25 mouse cellular contexts compared by ENCODE assay signal in the genomic region with DNA sequence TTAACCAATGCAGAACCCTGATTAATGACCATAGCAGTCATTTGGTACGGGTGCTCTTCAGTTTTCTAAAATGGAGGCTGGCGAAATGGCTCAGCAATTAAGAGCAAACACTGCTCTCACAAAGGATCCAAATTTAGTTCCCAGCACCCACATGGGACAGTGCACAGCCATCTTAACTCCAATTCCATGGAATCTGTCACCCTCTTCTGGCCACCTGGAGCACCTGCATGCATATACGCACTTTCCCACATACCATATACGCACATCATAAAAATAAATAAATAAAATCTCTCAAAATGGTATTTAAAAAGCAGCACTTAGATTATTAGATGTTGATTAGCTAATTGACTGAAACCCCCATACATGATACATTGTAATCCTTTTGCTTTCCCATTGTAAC. TPM values are rescaled to one million over a fixed set of nuclear protein-coding genes. Genes with fewer than 3 reads are reported as not detected.
A peak's percentile ranks its signal among the peaks of the same experiment; 100 is the strongest.
DNase-seq lines count a peak whose midpoint lies in the region; ATAC-seq and TF ChIP-seq lines count a peak whose summit lies in the region.
"Had no signal": no experiment of that assay in that cellular context is flagged by ENCODE, and none has a peak within 500 bp of the region (broad histone marks: within the 10 kb centered on the region; RNA-seq: fewer than 3 reads in every experiment).

No protein-coding gene starts in this region.

- H3K9me3 ChIP-seq in liver, embryonic 14.5 days (ENCODE audit: control insufficient read depth, low read length) = no peaks in the 10 kb centered on the region
- no peaks in the 10 kb centered on the region for H3K9me3 ChIP-seq in ES-E14 (ENCODE audit: control insufficient read depth, insufficient read depth, low read depth, low read length)
- H3K9me3 ChIP-seq: embryonic facial prominence, embryonic 13.5 days; forebrain, embryonic 13.5 days; hindbrain, embryonic 15.5 days; midbrain, embryonic 12.5 days; neural tube, embryonic 12.5 days had no signal

- no peak for TF ChIP-seq POLR2A in heart, adult 2 months (IDR thresholded peaks at IDR 0.05; ENCODE audit: insufficient read depth, low read depth, low read length)
- TF ChIP-seq POLR2A in embryonic fibroblast, embryonic 13.5 days (IDR thresholded peaks at IDR 0.05; ENCODE audit: low read depth, low read length) = no peak

- peak; percentile 42 for TF ChIP-seq CTCF in heart, adult 2 months (IDR thresholded peaks at IDR 0.05)
- TF ChIP-seq CTCF in liver, embryonic 14.5 days (IDR thresholded peaks at IDR 0.05; ENCODE audit: low read depth) = peak; percentile 27
- TF ChIP-seq CTCF in embryonic fibroblast, embryonic 13.5 days (IDR thresholded peaks at IDR 0.05; ENCODE audit: borderline replicate concordance, insufficient read depth, low read length) = peak; percentile 5; the same call in 1 of the 2 replicates

- H3K79me2 ChIP-seq in heart, adult 2 months (replicated peaks; ENCODE audit: control insufficient read depth, insufficient read depth, low read length) = no peaks in the 10 kb centered on the region

- no peak for ATAC-seq in liver, embryonic 14.5 days (ENCODE audit: insufficient read depth)
- ATAC-seq: CD4-positive, CD25-positive, alpha-beta regulatory T cell, adult 4 months; forebrain, embryonic 13.5 days had no signal

- peaks cover 8% of the 10 kb centered on the region for H3K4me1 ChIP-seq in heart, adult 2 months (ENCODE audit: control insufficient read depth, insufficient read depth, low read length)
- no peaks in the 10 kb centered on the region for H3K4me1 ChIP-seq in liver, embryonic 14.5 days (replicated peaks; ENCODE audit: control insufficient read depth in 2 of 2, insufficient read depth in 2 of 2, low read length in 1 of 2)
- no peaks in the 10 kb centered on the region for H3K4me1 ChIP-seq in ES-E14 (ENCODE audit: control insufficient read depth in 2 of 2, insufficient read depth in 2 of 2, low read length in 2 of 2, poor library complexity in 1 of 2)
- peaks cover 5% of the 10 kb centered on the region for H3K4me1 ChIP-seq in embryonic fibroblast, embryonic 13.5 days (ENCODE audit: control insufficient read depth, insufficient read depth, low read length)
- H3K4me1 ChIP-seq: forebrain, embryonic 13.5 days; hindbrain, embryonic 15.5 days; limb, embryonic 13.5 days; midbrain, embryonic 12.5 days; neural tube, embryonic 12.5 days had no signal

- TF ChIP-seq EP300 in heart, adult 2 months (IDR thresholded peaks at IDR 0.05; ENCODE audit: insufficient read depth, low read depth, low read length) = no peak
- TF ChIP-seq EP300 in liver, embryonic 14.5 days (IDR thresholded peaks at IDR 0.05; ENCODE audit: low read depth) = no peak

- no peak for DNase-seq in heart, adult 2 months
- no peak for DNase-seq in heart, adult 11 months
- no peak for DNase-seq in liver, embryonic 14.5 days (ENCODE audit: low read depth in 3 of 3, low spot score in 3 of 3)
- DNase-seq in liver (no peak), ES-E14 (ENCODE audit: low read depth, low spot score) (no peak)
- DNase-seq in retina, postnatal 1 day = no peak
- no peak for DNase-seq in adrenal gland, adult 18-20 months (ENCODE audit: low spot score in 2 of 2)
- DNase-seq: adrenal gland, adult 8-10 months; cerebellum, adult 2 months; cerebellum, postnatal 36 days; embryo, embryonic 11 days; kidney, adult 18-20 months; layer of hippocampus, postnatal 36 days; lung, adult 2 months; thymus, postnatal 25 days had no signal

- no peak overlapping the region for H3K27ac ChIP-seq in heart, adult 2 months
- H3K27ac ChIP-seq in liver, embryonic 14.5 days = no peak overlapping the region
- no peak overlapping the region for H3K27ac ChIP-seq in ES-E14 (ENCODE audit: insufficient read depth, low read depth, low read length, poor library complexity, severe bottlenecking)
- H3K27ac ChIP-seq in embryonic fibroblast, embryonic 13.5 days (ENCODE audit: insufficient read depth, low read length) = no peak overlapping the region
- H3K27ac ChIP-seq: embryonic facial prominence, embryonic 13.5 days; forebrain, embryonic 13.5 days; hindbrain, embryonic 15.5 days; kidney, postnatal 0 days; limb, embryonic 13.5 days; midbrain, embryonic 12.5 days; neural tube, embryonic 12.5 days had no signal

- H3K4me2 ChIP-seq in liver, embryonic 14.5 days (ENCODE audit: low read depth) = no peak overlapping the region
- H3K4me2 ChIP-seq: embryonic facial prominence, embryonic 13.5 days; forebrain, embryonic 13.5 days; heart, embryonic 11.5 days; hindbrain, embryonic 15.5 days; limb, embryonic 13.5 days; midbrain, embryonic 12.5 days; neural tube, embryonic 12.5 days had no signal

- no peak overlapping the region for H3K9ac ChIP-seq in heart, adult 2 months (ENCODE audit: low read depth, low read length)
- H3K9ac ChIP-seq in liver, embryonic 14.5 days (replicated peaks) = no peak overlapping the region
- H3K9ac ChIP-seq in ES-E14 (ENCODE audit: insufficient read depth, low read depth, low read length, poor library complexity, severe bottlenecking) = no peak overlapping the region
- H3K9ac ChIP-seq: embryonic facial prominence, embryonic 13.5 days; forebrain, embryonic 13.5 days; hindbrain, embryonic 15.5 days; limb, embryonic 13.5 days; midbrain, embryonic 12.5 days; neural tube, embryonic 12.5 days had no signal

- no peaks in the 10 kb centered on the region for H3K27me3 ChIP-seq in heart, adult 2 months (ENCODE audit: control insufficient read depth, insufficient read depth, low read length)
- H3K27me3 ChIP-seq in liver, embryonic 14.5 days (ENCODE audit: control insufficient read depth, insufficient read depth, low read length) = no peaks in the 10 kb centered on the region
- H3K27me3 ChIP-seq: embryonic facial prominence, embryonic 13.5 days; forebrain, embryonic 13.5 days; hindbrain, embryonic 15.5 days; limb, embryonic 13.5 days; midbrain, embryonic 12.5 days; neural tube, embryonic 12.5 days had no signal

- no peak overlapping the region for H3K4me3 ChIP-seq in heart, adult 2 months
- no peak overlapping the region for H3K4me3 ChIP-seq in liver, embryonic 14.5 days (ENCODE audit: insufficient read depth in 1 of 2, low read depth in 2 of 2, low read length in 2 of 2)
- no peak overlapping the region for H3K4me3 ChIP-seq in ES-E14 (ENCODE audit: insufficient read depth in 1 of 2, low read depth in 1 of 2, low read length in 2 of 2, poor library complexity in 1 of 2, severe bottlenecking in 1 of 2)
- no peak overlapping the region for H3K4me3 ChIP-seq in embryonic fibroblast, embryonic 13.5 days (ENCODE audit: insufficient read depth, low read length)
- H3K4me3 ChIP-seq: embryonic facial prominence, embryonic 13.5 days; forebrain, embryonic 13.5 days; hindbrain, embryonic 15.5 days; limb, embryonic 13.5 days; midbrain, embryonic 12.5 days; neural tube, embryonic 12.5 days had no signal

- 99% methylated on average over 4 of the region's 4 CpGs for WGBS in heart, adult 2 months
- 76% methylated on average over 4 of the region's 4 CpGs for WGBS in liver, embryonic 14.5 days (ENCODE audit: insufficient replicate concordance)

- intact Hi-C loops in heart, adult 2 months (cut with DNase I) = no loop called here

- H3K36me3 ChIP-seq in heart, adult 2 months (ENCODE audit: control insufficient read depth, insufficient read depth, low read length) = peaks cover 2% of the 10 kb centered on the region; the same call in 1 of the 2 replicates
- H3K36me3 ChIP-seq in liver, embryonic 14.5 days (replicated peaks; ENCODE audit: control insufficient read depth, insufficient read depth, low read depth) = no peaks in the 10 kb centered on the region
- H3K36me3 ChIP-seq in ES-E14 (ENCODE audit: control insufficient read depth, insufficient read depth, low read length, poor library complexity, severe bottlenecking) = no peaks in the 10 kb centered on the region
- H3K36me3 ChIP-seq: embryonic facial prominence, embryonic 13.5 days; hindbrain, embryonic 15.5 days; limb, embryonic 13.5 days; midbrain, embryonic 12.5 days; neural tube, embryonic 12.5 days had no signal

- in situ Hi-C loops in ES-E14 (cut with MboI; ENCODE audit: low sequenced_read_pairs in 2 of 2, unreplicated experiment in 2 of 2) = no loop called here

TF ChIP-seq in ES-E14, 5 proteins besides CTCF, POLR2A, EP300 and RAD21:
- TF ChIP-seq ZC3H11A (IDR thresholded peaks at IDR 0.05; ENCODE audit: borderline replicate concordance, low read depth, low read length) = peak; percentile 36; the same call in 1 of the 2 replicates
- TF ChIP-seq CHD2 (IDR thresholded peaks at IDR 0.05; ENCODE audit: low read depth, low read length) = no peak
- TF ChIP-seq ZNF384 (IDR thresholded peaks at IDR 0.05; ENCODE audit: low read depth, low read length) = no peak
- no peak for TF ChIP-seq MAFK (IDR thresholded peaks at IDR 0.05; ENCODE audit: insufficient read depth, low read depth, low read length)

RNA-seq across cellular contexts. Expression of a gene that starts 22.2 kb away (rescaled TPM):
- 1 to 10 TPM; 3.6 to 6.1 TPM for total RNA-seq in heart, adult 2 months (2021)
- 9.0 and 11.4 TPM in 2 replicates for polyA plus RNA-seq in heart, adult 2 months (2012; rRNA removed)
- 1.2 and 1.3 TPM in 2 replicates for polyA plus RNA-seq in liver, embryonic 14.5 days (2012; rRNA removed)
- 0.87 and 1.5 TPM in 2 replicates for polyA plus RNA-seq in liver, embryonic 14.5 days (2014; fragmentation: Nextera tagmentation; extraction: Ambion mirVana)
- total RNA-seq in ES-E14 (2012; rRNA removed) = 0.40 TPM in 1 of 2 replicates, not detected in the other
- polyA plus RNA-seq in embryonic fibroblast, embryonic 13.5 days (2011; ENCODE audit: insufficient read length, low read depth, missing spikeins) = not detected in 2 replicates
- total RNA-seq in adrenal gland, adult 18-20 months (2021) = 1 to 10 TPM; 2.8 to 3.2 TPM
- polyA plus RNA-seq: CD4-positive, CD25-positive, alpha-beta regulatory T cell, adult 4 months had no signal

RNA-seq across cellular contexts. Expression of a gene that starts 48.7 kb away (rescaled TPM):
- total RNA-seq in heart, adult 2 months (2021) = 1 to 10 TPM in 1 of 2 experiments, under 1 TPM in 1; 0.84 to 1.3 TPM
- polyA plus RNA-seq in heart, adult 2 months (2012; rRNA removed) = 1.4 and 2.9 TPM in 2 replicates
- 0.66 and 0.76 TPM in 2 replicates for polyA plus RNA-seq in liver, embryonic 14.5 days (2012; rRNA removed)
- 0.38 and 0.46 TPM in 2 replicates for polyA plus RNA-seq in liver, embryonic 14.5 days (2014; fragmentation: Nextera tagmentation; extraction: Ambion mirVana)
- total RNA-seq in ES-E14 (2012; rRNA removed) = 0.94 and 1.3 TPM in 2 replicates
- polyA plus RNA-seq in embryonic fibroblast, embryonic 13.5 days (2011; ENCODE audit: insufficient read length, low read depth, missing spikeins) = 0.86 and 1.3 TPM in 2 replicates
- total RNA-seq in adrenal gland, adult 18-20 months (2021) = 1 to 10 TPM; 1.6 to 3.0 TPM
